Mouse (Mus musculus): ENCODE data around the gene Rab11fip3. TPM values are rescaled to one million over a fixed set of nuclear protein-coding genes. Genes with fewer than 3 reads are reported as not detected.
"Not testable (repeated sequence)": the region's sequence is repeated elsewhere in the genome, so short reads cannot be mapped to it uniquely, and the experiment has no call there.

The Rab11fip3 gene
- polyA plus RNA-seq (2014; fragmentation: Nextera tagmentation; extraction: Ambion mirVana) = 15.0 and 24.2 TPM in 2 replicates

DNA sequence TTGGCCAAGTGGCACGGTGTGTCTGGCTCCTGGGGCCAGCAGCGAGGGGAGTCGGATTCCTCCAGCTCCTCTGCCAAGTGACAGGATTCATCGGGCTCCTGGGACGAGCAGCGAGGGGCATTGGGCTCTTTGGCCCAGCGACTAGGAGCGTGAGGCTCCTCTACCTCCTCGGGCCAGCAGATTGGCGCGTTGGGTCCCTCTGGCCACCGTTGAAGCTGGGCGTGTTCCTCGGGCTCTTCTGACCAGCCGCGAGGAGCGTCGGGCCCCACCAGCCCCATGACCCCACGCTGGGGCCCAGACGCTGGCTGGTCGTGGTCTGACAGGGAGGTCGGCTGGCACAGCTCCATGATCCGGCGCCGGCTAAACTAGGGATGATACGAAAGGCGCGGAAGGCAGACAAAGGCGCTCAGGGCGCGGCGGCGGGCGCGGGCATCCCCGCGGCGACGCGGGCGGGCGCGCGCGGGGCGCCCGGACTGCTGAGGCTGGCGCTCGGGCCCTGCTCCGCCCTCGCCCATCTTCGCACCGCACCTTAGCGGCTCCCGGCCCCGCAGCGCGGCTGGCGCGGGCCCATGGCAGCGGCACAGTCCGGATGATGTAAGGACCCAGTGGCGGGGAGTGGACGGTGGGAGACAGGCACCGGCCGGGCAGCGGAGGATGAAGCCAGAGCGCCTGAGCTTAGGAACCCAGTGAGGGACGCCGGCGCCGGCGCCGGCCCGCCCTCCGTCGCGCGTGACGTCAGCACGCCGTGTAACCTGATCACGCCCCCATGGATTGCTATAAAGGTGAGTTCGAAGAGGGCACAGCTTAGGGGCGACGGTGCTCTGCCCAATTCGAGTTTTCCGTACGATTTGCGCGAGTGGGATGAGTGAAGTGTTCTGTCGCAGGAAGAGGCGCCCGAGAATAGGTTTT, at the start of gene Rab11fip3:
Gene Rab11fip3, minus strand, starts transcription at position 725 of the 909 bp plus-strand sequence.
- ATAC-seq (ENCODE audit: low FRiP score, low TSS enrichment) = peak; percentile 90
- Histone ChIP-seq H3K4me3 (ENCODE audit: low read length) (peak within 1 kb of the TSS; percentile 82), H3K4me2 (replicated peaks; ENCODE audit: low read depth, low read length) (peak within 1 kb of the TSS; percentile 97), H3K27me3 (ENCODE audit: control insufficient read depth, insufficient read depth, low read length) (no peaks in the 10 kb centered on the region), H3K9ac (ENCODE audit: low read depth, low read length) (peak within 1 kb of the TSS; percentile 85), H3K36me3 (ENCODE audit: control insufficient read depth, insufficient read depth, low read length) (peaks cover 15% of the 10 kb centered on the region; the same call in 1 of the 2 replicates), H3K4me1 (ENCODE audit: control insufficient read depth, insufficient read depth, low read length) (peaks cover 34% of the 10 kb centered on the region), H3K9me3 (ENCODE audit: control insufficient read depth, low read length) (no peaks in the 10 kb centered on the region), H3K27ac (ENCODE audit: low read depth, low read length) (peak within 1 kb of the TSS; percentile 43; the same call in 1 of the 2 replicates)
- under 1% methylated on average over 69 of the region's 94 CpGs for WGBS

DNA sequence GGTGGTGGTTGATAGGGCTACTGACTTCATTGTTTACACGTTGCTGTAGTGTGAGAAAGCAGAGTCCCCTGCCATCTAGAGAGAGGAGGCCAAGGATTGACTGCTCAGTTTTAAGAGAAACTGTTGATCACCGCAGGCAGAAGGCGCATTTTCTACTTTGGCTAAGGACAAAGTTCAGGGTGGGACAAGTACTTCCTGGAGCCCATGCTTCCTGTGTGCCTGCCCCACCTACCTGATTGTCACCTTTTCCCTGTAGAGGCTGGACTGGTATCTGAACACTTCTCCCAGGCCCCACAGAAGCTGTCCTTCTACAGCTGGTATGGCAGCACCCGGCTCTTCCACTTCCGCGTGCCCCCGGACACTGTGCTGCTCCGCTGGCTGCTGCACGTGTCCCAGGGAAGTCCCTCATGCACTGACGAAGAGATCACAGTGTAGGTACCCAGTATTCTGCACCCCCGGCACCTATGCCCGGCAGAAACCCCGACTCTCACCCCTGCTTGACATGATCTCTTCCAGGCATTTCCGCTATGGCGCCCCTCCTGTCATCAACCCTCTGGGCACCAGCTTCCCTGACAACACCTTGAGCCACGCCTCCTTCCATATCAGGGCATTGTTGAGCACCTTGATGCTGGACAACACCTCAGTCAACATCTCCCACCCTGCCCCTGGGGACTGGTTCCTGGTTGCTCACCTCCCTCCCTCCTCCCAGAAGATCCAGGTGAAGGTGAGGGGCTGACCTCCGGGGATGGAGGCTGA, 47.3 kb upstream of the Rab11fip3 start:
- Histone ChIP-seq H3K36me3 (ENCODE audit: control insufficient read depth, insufficient read depth, low read length) (no peaks in the 10 kb centered on the region), H3K4me3 (ENCODE audit: low read length) (no peak overlapping the region), H3K27ac (ENCODE audit: low read depth, low read length) (no peak overlapping the region), H3K9ac (ENCODE audit: low read depth, low read length) (no peak overlapping the region), H3K4me1 (ENCODE audit: control insufficient read depth, insufficient read depth, low read length) (peaks cover 6% of the 10 kb centered on the region; the same call in 1 of the 2 replicates), H3K9me3 (ENCODE audit: control insufficient read depth, low read length) (no peaks in the 10 kb centered on the region), H3K27me3 (ENCODE audit: control insufficient read depth, insufficient read depth, low read length) (peaks cover 53% of the 10 kb centered on the region), H3K4me2 (replicated peaks; ENCODE audit: low read depth, low read length) (no peak overlapping the region)
- 85% methylated on average over 17 of the region's 17 CpGs for WGBS
- no peak for ATAC-seq (ENCODE audit: low FRiP score, low TSS enrichment)

- H3K9me3 ChIP-seq (ENCODE audit: control insufficient read depth, low read length) = no peaks in the 10 kb centered on the region
- H3K9ac ChIP-seq (ENCODE audit: low read depth, low read length) = 0 out of 2 replicates have a peak overlapping the region, but pooled peaks have one; percentile 12
- peaks cover 60% of the 10 kb centered on the region for H3K27me3 ChIP-seq (ENCODE audit: control insufficient read depth, insufficient read depth, low read length)
- H3K27ac ChIP-seq (ENCODE audit: low read depth, low read length) = no peak overlapping the region
- no peak for ATAC-seq (ENCODE audit: low FRiP score, low TSS enrichment)
- WGBS = 72% methylated on average over 3 of the region's 3 CpGs
- H3K4me2 ChIP-seq (replicated peaks; ENCODE audit: low read depth, low read length) = no peak overlapping the region
- H3K36me3 ChIP-seq (ENCODE audit: control insufficient read depth, insufficient read depth, low read length) = no peaks in the 10 kb centered on the region
- peaks cover 6% of the 10 kb centered on the region; the same call in 1 of the 2 replicates for H3K4me1 ChIP-seq (ENCODE audit: control insufficient read depth, insufficient read depth, low read length)
- H3K4me3 ChIP-seq (ENCODE audit: low read length) = no peak overlapping the region
Measured at GRCm38 (mm10) chr17:26115956-26116487, 46.7 kb upstream of the Rab11fip3 start.

DNA sequence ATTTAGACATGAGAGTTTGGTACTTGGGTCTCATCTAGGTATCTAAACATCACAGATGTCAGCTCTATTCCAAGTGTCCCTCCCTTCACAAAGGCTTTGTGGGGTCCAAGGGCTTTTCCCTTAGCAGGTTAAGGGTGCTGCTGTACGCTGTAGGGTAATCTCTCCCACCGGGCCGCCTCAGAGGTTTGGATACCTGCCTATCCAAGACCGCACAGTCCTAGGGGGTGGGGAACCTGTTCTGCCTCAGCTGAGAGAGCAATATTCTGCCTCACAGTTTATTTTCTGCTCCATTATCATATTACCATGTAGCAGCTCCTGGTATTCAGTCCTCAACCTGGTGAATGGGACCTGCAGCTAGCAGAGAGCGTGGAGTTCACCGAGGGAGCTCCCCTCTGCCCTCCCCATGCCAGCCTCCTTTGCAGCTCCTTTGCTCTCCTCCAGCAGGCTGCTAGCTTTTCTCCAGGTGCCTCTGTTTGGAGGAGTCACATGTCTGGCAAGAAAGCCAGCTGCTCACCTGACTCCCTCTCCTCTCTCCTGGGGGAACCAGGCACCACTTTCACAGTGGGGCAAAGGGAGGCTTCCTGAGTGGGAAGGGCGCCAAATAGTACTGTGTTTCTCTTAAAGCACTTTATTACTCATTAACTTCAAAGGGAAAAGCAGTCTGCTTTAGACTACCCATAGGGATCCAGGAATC, 46.0 kb upstream of the Rab11fip3 start:
- no peaks in the 10 kb centered on the region for H3K9me3 ChIP-seq (ENCODE audit: control insufficient read depth, low read length)
- H3K4me3 ChIP-seq (ENCODE audit: low read length) = no peak overlapping the region
- H3K4me1 ChIP-seq (ENCODE audit: control insufficient read depth, insufficient read depth, low read length) = peaks cover 10% of the 10 kb centered on the region; the same call in 1 of the 2 replicates
- no peak overlapping the region for H3K4me2 ChIP-seq (replicated peaks; ENCODE audit: low read depth, low read length)
- H3K36me3 ChIP-seq (ENCODE audit: control insufficient read depth, insufficient read depth, low read length) = no peaks in the 10 kb centered on the region
- H3K9ac ChIP-seq (ENCODE audit: low read depth, low read length) = 0 out of 2 replicates have a peak overlapping the region, but pooled peaks have one; percentile 12
- H3K27ac ChIP-seq (ENCODE audit: low read depth, low read length) = no peak overlapping the region
- peaks cover 66% of the 10 kb centered on the region for H3K27me3 ChIP-seq (ENCODE audit: control insufficient read depth, insufficient read depth, low read length)
- WGBS = 75% methylated on average over 7 of the region's 7 CpGs
- ATAC-seq (ENCODE audit: low FRiP score, low TSS enrichment) = no peak

DNA sequence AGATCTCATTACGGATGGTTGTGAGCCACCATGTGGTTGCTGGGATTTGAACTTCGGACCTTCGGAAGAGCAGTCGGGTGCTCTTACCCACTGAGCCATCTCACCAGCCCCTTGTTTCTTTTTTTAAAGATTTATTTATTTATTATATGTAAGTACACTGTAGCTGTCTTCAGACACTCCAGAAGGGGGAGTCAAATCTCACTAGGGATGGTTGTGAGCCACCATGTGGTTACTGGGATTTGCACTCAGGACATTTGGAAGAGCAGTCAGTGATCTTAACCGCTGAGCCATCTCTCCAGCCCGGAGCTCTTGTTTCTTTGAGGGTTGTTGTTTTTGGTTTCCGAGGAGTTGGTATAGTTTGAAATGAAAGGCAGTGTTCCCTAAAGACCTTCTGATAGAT, 45.1 kb upstream of the Rab11fip3 start:
- Histone ChIP-seq H3K4me1 (ENCODE audit: control insufficient read depth, insufficient read depth, low read length) (peaks cover 10% of the 10 kb centered on the region; the same call in 1 of the 2 replicates), H3K27me3 (ENCODE audit: control insufficient read depth, insufficient read depth, low read length) (peaks cover 69% of the 10 kb centered on the region)
- not testable (repeated sequence) for ATAC-seq (ENCODE audit: low FRiP score, low TSS enrichment); H3K36me3 ChIP-seq (ENCODE audit: control insufficient read depth, insufficient read depth, low read length); H3K4me3 ChIP-seq (ENCODE audit: low read length); H3K27ac ChIP-seq (ENCODE audit: low read depth, low read length); H3K4me2 ChIP-seq (replicated peaks; ENCODE audit: low read depth, low read length); H3K9me3 ChIP-seq (ENCODE audit: control insufficient read depth, low read length); H3K9ac ChIP-seq (ENCODE audit: low read depth, low read length)
- 71% methylated on average over 7 of the region's 7 CpGs for WGBS

DNA sequence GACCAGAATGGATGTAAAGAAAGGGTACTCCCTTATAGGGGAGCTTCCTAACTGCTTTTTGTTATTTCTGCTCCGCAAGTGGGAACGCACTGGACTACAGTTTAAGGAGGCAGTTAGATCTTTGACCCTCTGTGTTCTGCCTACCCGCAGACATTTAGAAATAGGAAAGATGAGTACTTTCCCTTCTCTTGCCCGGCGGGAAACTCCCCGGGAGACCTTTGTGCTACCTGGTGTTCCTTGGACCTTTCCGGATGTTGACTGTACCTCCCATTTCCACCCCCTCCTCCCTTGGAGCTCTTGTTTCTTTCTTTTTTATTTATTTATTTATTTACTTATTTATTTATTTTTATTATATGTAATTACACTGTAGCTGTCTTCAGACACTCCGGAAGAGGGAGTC, 44.7 kb upstream of the Rab11fip3 start:
- Histone ChIP-seq H3K9me3 (ENCODE audit: control insufficient read depth, low read length) (no peaks in the 10 kb centered on the region), H3K27me3 (ENCODE audit: control insufficient read depth, insufficient read depth, low read length) (peaks cover 69% of the 10 kb centered on the region), H3K9ac (ENCODE audit: low read depth, low read length) (no peak overlapping the region), H3K4me1 (ENCODE audit: control insufficient read depth, insufficient read depth, low read length) (peaks cover 10% of the 10 kb centered on the region; the same call in 1 of the 2 replicates), H3K4me2 (replicated peaks; ENCODE audit: low read depth, low read length) (peak overlapping the region; percentile 97), H3K27ac (ENCODE audit: low read depth, low read length) (no peak overlapping the region), H3K36me3 (ENCODE audit: control insufficient read depth, insufficient read depth, low read length) (no peaks in the 10 kb centered on the region), H3K4me3 (ENCODE audit: low read length) (peak overlapping the region; percentile 64)
- ATAC-seq (ENCODE audit: low FRiP score, low TSS enrichment) = no peak
- WGBS = 11% methylated on average over 8 of the region's 8 CpGs

DNA sequence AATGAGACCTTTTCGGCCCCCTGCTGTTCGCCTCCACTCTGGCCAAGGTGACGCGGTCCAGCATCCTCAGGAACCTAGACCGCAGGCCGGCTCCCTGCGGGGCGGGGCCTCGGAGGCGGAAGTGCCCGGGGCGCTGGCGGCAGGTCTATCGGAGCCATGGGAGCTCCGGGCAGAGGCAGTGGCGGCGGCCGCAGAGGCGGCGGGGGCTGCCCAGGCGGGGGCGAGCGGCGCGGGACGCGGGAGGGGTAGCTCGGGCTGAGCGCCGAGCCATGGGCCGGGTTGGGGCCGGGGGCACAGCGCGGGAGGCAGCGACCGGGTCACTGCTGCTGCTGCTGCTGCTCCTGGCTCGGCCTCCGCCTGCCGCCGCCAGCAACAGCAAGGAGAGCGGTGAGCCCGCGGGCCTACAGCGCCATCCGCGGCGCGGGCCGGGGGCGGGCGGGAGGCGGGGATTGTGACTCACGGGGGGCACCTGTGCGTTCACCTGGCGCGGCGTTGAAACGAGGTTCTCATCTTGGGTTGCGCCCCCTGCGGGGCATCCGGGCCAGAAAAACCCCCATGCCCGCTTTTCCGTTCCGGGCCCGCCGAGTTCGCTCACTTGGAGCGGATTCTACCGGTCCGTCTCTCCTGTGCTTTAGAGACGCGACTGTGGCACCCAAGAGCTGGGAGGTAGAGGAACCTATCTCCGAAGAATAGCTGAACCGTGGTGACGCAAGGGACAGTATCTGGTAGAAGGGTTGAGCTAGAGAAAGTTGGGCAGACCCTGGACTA, 44.0 kb upstream of the Rab11fip3 start, which contains the start of gene Tmem8:
Gene Tmem8, plus strand, starts transcription at position 119 of the 768 bp plus-strand sequence.
- no peaks in the 10 kb centered on the region for H3K36me3 ChIP-seq (ENCODE audit: control insufficient read depth, insufficient read depth, low read length)
- H3K27ac ChIP-seq (ENCODE audit: low read depth, low read length) = no peak within 1 kb of the TSS
- H3K4me3 ChIP-seq (ENCODE audit: low read length) = peak within 1 kb of the TSS; percentile 64
- H3K4me2 ChIP-seq (replicated peaks; ENCODE audit: low read depth, low read length) = peak within 1 kb of the TSS; percentile 97
- peaks cover 69% of the 10 kb centered on the region for H3K27me3 ChIP-seq (ENCODE audit: control insufficient read depth, insufficient read depth, low read length)
- peaks cover 10% of the 10 kb centered on the region; the same call in 1 of the 2 replicates for H3K4me1 ChIP-seq (ENCODE audit: control insufficient read depth, insufficient read depth, low read length)
- H3K9ac ChIP-seq (ENCODE audit: low read depth, low read length) = peak within 1 kb of the TSS; percentile 69
- ATAC-seq (ENCODE audit: low FRiP score, low TSS enrichment) = peak; percentile 73
- no peaks in the 10 kb centered on the region for H3K9me3 ChIP-seq (ENCODE audit: control insufficient read depth, low read length)
- 1% methylated on average over 67 of the region's 75 CpGs for WGBS
